In the genomic region with DNA sequence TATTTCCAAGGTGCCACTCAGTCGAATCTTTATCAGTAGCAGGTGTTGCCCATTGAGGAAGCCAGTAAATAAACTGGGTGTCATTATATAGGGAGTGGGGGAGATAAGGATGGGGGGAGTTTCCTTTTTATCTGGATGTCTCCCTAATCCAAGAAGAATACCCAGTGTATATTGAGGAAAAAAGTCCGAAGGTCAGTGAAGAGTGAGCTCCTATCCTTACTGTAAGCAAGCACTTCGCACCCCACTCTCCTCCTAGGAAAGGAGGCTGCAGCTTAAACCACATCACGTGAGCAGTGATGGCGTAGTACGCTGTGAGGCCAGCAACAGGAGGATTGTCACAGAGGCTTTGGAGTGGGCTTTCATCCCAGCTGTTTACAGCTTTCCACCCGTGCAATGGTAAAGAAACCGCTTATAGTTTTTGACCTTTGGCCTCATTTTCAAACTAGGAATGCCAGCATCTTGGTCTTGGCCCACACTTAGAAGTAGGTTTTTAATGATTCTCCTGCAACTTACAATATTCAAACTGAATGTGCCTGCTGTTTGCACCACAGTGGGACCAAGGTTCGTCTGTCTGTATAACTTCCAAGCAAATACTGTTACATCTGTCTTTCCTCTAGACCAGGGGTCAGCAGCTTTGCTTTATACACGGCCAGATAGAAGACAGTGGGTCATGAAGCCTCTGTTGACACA, we compare ENCODE assay signal across 17 mouse cellular contexts.
"Had no signal": no experiment of that assay in that cellular context is flagged by ENCODE, and none has a peak within 500 bp of the region (broad histone marks: within the 10 kb centered on the region; RNA-seq: fewer than 3 reads in every experiment).

No protein-coding gene starts in this region.

- ATAC-seq: liver, postnatal 0 days; lung, postnatal 0 days; midbrain, embryonic 15.5 days had no signal

- H3K4me2 ChIP-seq: limb, embryonic 12.5 days; limb, embryonic 15.5 days; liver, embryonic 11.5 days; lung, embryonic 14.5 days; midbrain, embryonic 12.5 days; midbrain, embryonic 15.5 days; neural tube, embryonic 12.5 days; neural tube, embryonic 15.5 days; stomach, embryonic 15.5 days had no signal

- H3K36me3 ChIP-seq: limb, embryonic 12.5 days; limb, embryonic 15.5 days; midbrain, embryonic 12.5 days; midbrain, embryonic 15.5 days; neural tube, embryonic 12.5 days; neural tube, embryonic 15.5 days; stomach, embryonic 15.5 days had no signal

- H3K27me3 ChIP-seq: limb, embryonic 12.5 days; limb, embryonic 15.5 days; midbrain, embryonic 12.5 days; midbrain, embryonic 15.5 days; neural tube, embryonic 12.5 days; neural tube, embryonic 15.5 days; stomach, embryonic 15.5 days had no signal

- H3K9ac ChIP-seq: limb, embryonic 12.5 days; limb, embryonic 15.5 days; liver, embryonic 14.5 days; liver, postnatal 0 days; lung, embryonic 14.5 days; midbrain, embryonic 12.5 days; midbrain, embryonic 15.5 days; neural tube, embryonic 12.5 days; neural tube, embryonic 15.5 days; stomach, embryonic 15.5 days had no signal

- H3K9me3 ChIP-seq: limb, embryonic 12.5 days; limb, embryonic 15.5 days; midbrain, embryonic 12.5 days; midbrain, embryonic 15.5 days; neural tube, embryonic 12.5 days; neural tube, embryonic 15.5 days; stomach, embryonic 15.5 days had no signal

- H3K4me1 ChIP-seq: limb, embryonic 15.5 days; midbrain, embryonic 15.5 days; neural tube, embryonic 12.5 days; neural tube, embryonic 15.5 days had no signal

- H3K4me3 ChIP-seq: limb, embryonic 12.5 days; limb, embryonic 15.5 days; midbrain, embryonic 12.5 days; midbrain, embryonic 15.5 days; neural tube, embryonic 12.5 days; neural tube, embryonic 15.5 days; stomach, embryonic 15.5 days had no signal

- DNase-seq: left cerebral cortex, postnatal 4 days; liver, postnatal 0 days; lung, embryonic 14.5 days; right cerebral cortex, postnatal 25 days; thymus, adult 18-20 months; thymus, postnatal 36 days had no signal

- H3K27ac ChIP-seq: limb, embryonic 12.5 days; limb, embryonic 15.5 days; liver, embryonic 14.5 days; macrophage; midbrain, embryonic 12.5 days; midbrain, embryonic 15.5 days; neural tube, embryonic 12.5 days; neural tube, embryonic 15.5 days; stomach, embryonic 15.5 days had no signal
